Mouse (Mus musculus): ENCODE results near the gene Mbd4. TPM values are rescaled to one million over a fixed set of nuclear protein-coding genes. Genes with fewer than 3 reads are reported as not detected.

Mbd4 gene
- polyA plus RNA-seq, 1 experiment from 2014 or later = 11.1 TPM

Other genes starting within 250 kb of the Mbd4 start
- gene Raf1, start 176.7 kb downstream of the Mbd4 start, polyA plus RNA-seq (2015; fragmentation: Nextera tagmentation; extraction: Ambion mirVana) = 110 and 124 TPM in 2 replicates
- gene Tmem40, start 91.0 kb downstream of the Mbd4 start, polyA plus RNA-seq (2015; fragmentation: Nextera tagmentation; extraction: Ambion mirVana) = 1.9 TPM in 2 replicates
- 10.0 and 13.9 TPM in 2 replicates for gene Cand2, start 78.8 kb downstream of the Mbd4 start, polyA plus RNA-seq (2015; fragmentation: Nextera tagmentation; extraction: Ambion mirVana)
- gene Rpl32, start 44.6 kb downstream of the Mbd4 start, polyA plus RNA-seq (2015; fragmentation: Nextera tagmentation; extraction: Ambion mirVana) = 854 and 884 TPM in 2 replicates
- gene Efcab12, start 15.0 kb downstream of the Mbd4 start, polyA plus RNA-seq (2015; fragmentation: Nextera tagmentation; extraction: Ambion mirVana) = 2.2 and 3.1 TPM in 2 replicates
- 31.4 and 33.0 TPM in 2 replicates for gene Ift122, start 99 bp upstream of the Mbd4 start, polyA plus RNA-seq (2015; fragmentation: Nextera tagmentation; extraction: Ambion mirVana)
- 0.35 and 0.50 TPM in 2 replicates for gene Rho, start 78.4 kb upstream of the Mbd4 start, polyA plus RNA-seq (2015; fragmentation: Nextera tagmentation; extraction: Ambion mirVana)
- not detected in 2 replicates for gene H1foo, start 91.6 kb upstream of the Mbd4 start, polyA plus RNA-seq (2015; fragmentation: Nextera tagmentation; extraction: Ambion mirVana)
- 8.5 and 10.5 TPM in 2 replicates for gene Plxnd1, start 141.6 kb upstream of the Mbd4 start, polyA plus RNA-seq (2015; fragmentation: Nextera tagmentation; extraction: Ambion mirVana)

Measured in hindbrain, embryonic 16.5 days (tissue).